Mouse (Mus musculus): ENCODE results near the gene Vcam1. TPM values are rescaled to one million over a fixed set of nuclear protein-coding genes. Genes with fewer than 3 reads are reported as not detected.

Gene Vcam1
- polyA plus RNA-seq, 1 experiment: 31.3 TPM

DNA sequence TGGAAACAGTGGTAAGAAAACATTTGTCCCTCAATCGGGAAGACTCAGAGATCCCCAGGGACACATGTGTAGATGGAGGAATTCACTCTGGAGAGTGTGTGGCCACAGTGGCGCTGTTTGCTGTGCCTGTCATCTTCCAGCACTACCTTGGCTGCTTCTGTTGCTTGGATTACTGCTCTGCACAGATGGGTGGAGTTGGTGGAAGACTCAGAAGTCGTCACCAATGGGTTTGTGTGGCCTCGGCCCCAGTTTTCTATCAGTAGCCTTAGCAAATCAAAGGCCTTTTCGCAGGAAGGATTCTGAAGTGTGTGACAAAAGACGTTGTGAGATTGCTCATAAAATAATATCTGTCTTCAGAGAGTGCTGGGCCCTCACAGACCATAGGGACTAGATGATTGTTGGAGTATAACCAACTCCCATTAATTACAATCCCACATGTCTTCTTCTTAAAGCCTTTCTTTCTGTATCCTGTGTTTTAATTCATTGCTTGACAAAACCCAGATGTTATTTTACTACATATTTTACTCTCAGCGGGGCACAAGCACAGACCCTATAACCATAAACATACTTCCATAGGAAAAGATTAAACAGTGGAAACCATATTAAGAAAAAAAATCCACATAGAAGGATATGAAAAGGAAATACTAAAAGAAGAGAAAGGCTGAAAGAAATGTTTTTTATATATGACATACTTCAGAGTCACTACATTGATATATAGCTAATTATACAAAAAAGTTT is 48.4 kb downstream of the Vcam1 start:
- WGBS: 92% methylated on average over 7 of the region's 7 CpGs
- no peaks in the 10 kb centered on the region for H3K4me1 ChIP-seq (replicated peaks; ENCODE audit: control insufficient read depth, insufficient read depth, low read length)
- TF ChIP-seq CTCF (IDR thresholded peaks at IDR 0.05; ENCODE audit: borderline replicate concordance, control insufficient read depth, extremely low read depth, insufficient read depth, low read length, poor library complexity) (no peak), POLR2A (IDR thresholded peaks at IDR 0.05; ENCODE audit: control insufficient read depth, extremely low read depth, insufficient read depth, low read length, poor library complexity) (no peak)
- H3K27me3 ChIP-seq (ENCODE audit: control insufficient read depth, insufficient read depth, low read length): no peaks in the 10 kb centered on the region
- no peak overlapping the region for H3K27ac ChIP-seq (ENCODE audit: control insufficient read depth, insufficient read depth, low read length)
- no peak overlapping the region for H3K4me3 ChIP-seq (ENCODE audit: control insufficient read depth, insufficient read depth, low read length)
- no peak for DNase-seq
- no peaks in the 10 kb centered on the region for H3K36me3 ChIP-seq (ENCODE audit: control insufficient read depth, insufficient read depth, low read length)

DNA sequence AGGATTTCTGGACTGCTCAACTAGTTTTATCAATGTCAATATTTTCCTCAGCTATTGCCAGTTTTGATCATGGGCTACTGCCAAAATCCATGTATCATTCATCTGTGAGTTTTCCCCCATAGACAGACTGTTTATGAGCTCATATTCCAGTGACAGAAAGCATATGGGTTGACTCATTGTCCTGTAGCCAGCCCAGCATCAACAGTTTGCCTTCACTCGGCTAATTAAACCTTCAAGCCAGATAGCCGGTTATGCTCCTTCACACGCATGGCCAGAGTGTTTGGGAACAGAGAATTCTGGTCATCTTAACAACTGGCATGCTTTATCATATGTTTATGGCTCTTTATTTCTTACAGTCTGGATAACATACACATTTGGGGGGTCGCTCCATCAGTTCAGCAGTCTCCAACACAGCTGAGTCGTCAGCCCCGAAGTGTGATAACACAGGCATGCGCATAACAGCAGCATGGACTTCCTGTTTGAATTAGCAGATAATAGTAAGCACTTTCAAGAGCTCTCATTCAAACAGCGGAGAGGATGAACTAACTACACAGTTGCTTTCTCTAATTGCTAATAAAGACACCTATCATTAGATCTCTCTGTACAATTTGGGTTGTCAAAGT is 49.2 kb downstream of the Vcam1 start:
- no peaks in the 10 kb centered on the region for H3K27me3 ChIP-seq (ENCODE audit: control insufficient read depth, insufficient read depth, low read length)
- no peak overlapping the region for H3K27ac ChIP-seq (ENCODE audit: control insufficient read depth, insufficient read depth, low read length)
- TF ChIP-seq POLR2A (IDR thresholded peaks at IDR 0.05; ENCODE audit: control insufficient read depth, extremely low read depth, insufficient read depth, low read length, poor library complexity) (no peak), CTCF (IDR thresholded peaks at IDR 0.05; ENCODE audit: borderline replicate concordance, control insufficient read depth, extremely low read depth, insufficient read depth, low read length, poor library complexity) (no peak)
- no peaks in the 10 kb centered on the region for H3K4me1 ChIP-seq (replicated peaks; ENCODE audit: control insufficient read depth, insufficient read depth, low read length)
- WGBS: 86% methylated on average over 8 of the region's 8 CpGs
- no peak for DNase-seq
- no peaks in the 10 kb centered on the region for H3K36me3 ChIP-seq (ENCODE audit: control insufficient read depth, insufficient read depth, low read length)
- H3K4me3 ChIP-seq (ENCODE audit: control insufficient read depth, insufficient read depth, low read length): no peak overlapping the region

DNA sequence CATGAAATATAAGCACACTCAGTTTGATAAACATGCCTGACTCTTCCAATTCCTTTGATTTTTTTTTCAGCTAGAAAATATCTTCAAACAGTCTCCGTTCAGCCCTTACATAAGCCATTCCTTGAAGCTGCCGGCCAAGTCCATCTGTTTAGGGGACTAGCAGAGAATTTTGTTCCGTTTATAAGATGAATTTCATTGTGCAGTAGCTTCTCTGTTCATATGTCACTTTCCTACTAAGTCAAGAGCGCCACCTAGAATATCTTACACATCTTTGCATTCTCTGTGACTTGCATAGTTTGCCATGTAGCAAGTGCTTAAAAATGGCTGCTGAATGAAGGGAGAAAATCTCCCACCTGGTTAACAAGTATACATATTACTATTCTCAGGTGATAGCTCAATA is 51.0 kb downstream of the Vcam1 start:
- 85% methylated on average over 4 of the region's 4 CpGs for WGBS

DNA sequence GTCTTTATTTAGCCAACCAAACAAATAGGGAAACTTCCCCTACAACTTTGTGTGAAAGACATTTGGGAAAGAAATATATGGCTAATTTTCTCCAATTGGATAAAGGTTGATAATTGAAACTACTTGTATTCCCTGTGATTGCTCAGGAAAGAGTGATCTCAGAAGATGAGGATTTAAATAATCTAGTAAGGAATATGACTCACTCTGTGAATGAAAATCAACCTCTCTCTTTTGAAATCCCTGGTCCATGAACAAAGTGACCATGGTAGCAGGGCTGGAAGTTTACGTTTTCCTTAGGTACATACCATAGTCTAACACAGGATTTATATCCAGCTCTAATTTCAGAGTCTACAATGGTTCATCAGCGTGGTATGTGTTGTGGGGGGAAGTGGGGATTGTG is 52.7 kb downstream of the Vcam1 start:
- 81% methylated on average over 2 of the region's 2 CpGs for WGBS
- TF ChIP-seq CTCF (IDR thresholded peaks at IDR 0.05; ENCODE audit: borderline replicate concordance, control insufficient read depth, extremely low read depth, insufficient read depth, low read length, poor library complexity) (no peak), POLR2A (IDR thresholded peaks at IDR 0.05; ENCODE audit: control insufficient read depth, extremely low read depth, insufficient read depth, low read length, poor library complexity) (no peak)
- DNase-seq: no peak

More for the DNA sequence above, 51.0 kb downstream of the Vcam1 start:
- H3K4me1 ChIP-seq (replicated peaks; ENCODE audit: control insufficient read depth, insufficient read depth, low read length): no peaks in the 10 kb centered on the region
- H3K27me3 ChIP-seq (ENCODE audit: control insufficient read depth, insufficient read depth, low read length): no peaks in the 10 kb centered on the region
- H3K36me3 ChIP-seq (ENCODE audit: control insufficient read depth, insufficient read depth, low read length): no peaks in the 10 kb centered on the region
- TF ChIP-seq POLR2A (IDR thresholded peaks at IDR 0.05; ENCODE audit: control insufficient read depth, extremely low read depth, insufficient read depth, low read length, poor library complexity): no peak
- no peak for TF ChIP-seq CTCF (IDR thresholded peaks at IDR 0.05; ENCODE audit: borderline replicate concordance, control insufficient read depth, extremely low read depth, insufficient read depth, low read length, poor library complexity)
- no peak overlapping the region for H3K27ac ChIP-seq (ENCODE audit: control insufficient read depth, insufficient read depth, low read length)
- DNase-seq: no peak
- no peak overlapping the region for H3K4me3 ChIP-seq (ENCODE audit: control insufficient read depth, insufficient read depth, low read length)

DNA sequence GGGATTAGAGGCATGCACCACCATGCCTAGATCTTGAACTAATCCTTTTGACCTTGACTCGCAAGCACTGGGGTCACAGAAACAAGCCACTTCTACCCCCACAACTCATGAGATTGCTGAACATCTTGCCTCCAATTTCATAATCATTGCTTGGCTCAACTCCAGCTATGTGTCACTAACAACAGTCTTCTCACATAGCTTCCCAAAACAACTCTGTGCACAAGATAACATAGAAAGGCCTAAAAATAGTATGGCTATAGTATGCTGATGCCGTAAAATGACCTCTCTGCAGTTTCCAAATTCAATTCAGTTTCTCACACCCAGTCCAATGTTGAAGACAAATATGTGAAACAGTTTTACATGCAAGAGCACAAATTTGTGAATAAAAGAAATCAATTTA is 56.9 kb downstream of the Vcam1 start:
- Histone ChIP-seq H3K27ac (ENCODE audit: control insufficient read depth, insufficient read depth, low read length) (no peak overlapping the region), H3K4me3 (ENCODE audit: control insufficient read depth, insufficient read depth, low read length) (no peak overlapping the region), H3K4me1 (replicated peaks; ENCODE audit: control insufficient read depth, insufficient read depth, low read length) (no peaks in the 10 kb centered on the region), H3K27me3 (ENCODE audit: control insufficient read depth, insufficient read depth, low read length) (no peaks in the 10 kb centered on the region), H3K36me3 (ENCODE audit: control insufficient read depth, insufficient read depth, low read length) (no peaks in the 10 kb centered on the region)
- no peak for DNase-seq
- TF ChIP-seq POLR2A (IDR thresholded peaks at IDR 0.05; ENCODE audit: control insufficient read depth, extremely low read depth, insufficient read depth, low read length, poor library complexity) (no peak), CTCF (IDR thresholded peaks at IDR 0.05; ENCODE audit: borderline replicate concordance, control insufficient read depth, extremely low read depth, insufficient read depth, low read length, poor library complexity) (no peak)
- 96% methylated on average over 2 of the region's 2 CpGs for WGBS

More for the DNA sequence above, 52.7 kb downstream of the Vcam1 start:
- Histone ChIP-seq H3K36me3 (ENCODE audit: control insufficient read depth, insufficient read depth, low read length) (no peaks in the 10 kb centered on the region), H3K27me3 (ENCODE audit: control insufficient read depth, insufficient read depth, low read length) (no peaks in the 10 kb centered on the region), H3K4me1 (replicated peaks; ENCODE audit: control insufficient read depth, insufficient read depth, low read length) (no peaks in the 10 kb centered on the region), H3K4me3 (ENCODE audit: control insufficient read depth, insufficient read depth, low read length) (no peak overlapping the region), H3K27ac (ENCODE audit: control insufficient read depth, insufficient read depth, low read length) (no peak overlapping the region)

DNA sequence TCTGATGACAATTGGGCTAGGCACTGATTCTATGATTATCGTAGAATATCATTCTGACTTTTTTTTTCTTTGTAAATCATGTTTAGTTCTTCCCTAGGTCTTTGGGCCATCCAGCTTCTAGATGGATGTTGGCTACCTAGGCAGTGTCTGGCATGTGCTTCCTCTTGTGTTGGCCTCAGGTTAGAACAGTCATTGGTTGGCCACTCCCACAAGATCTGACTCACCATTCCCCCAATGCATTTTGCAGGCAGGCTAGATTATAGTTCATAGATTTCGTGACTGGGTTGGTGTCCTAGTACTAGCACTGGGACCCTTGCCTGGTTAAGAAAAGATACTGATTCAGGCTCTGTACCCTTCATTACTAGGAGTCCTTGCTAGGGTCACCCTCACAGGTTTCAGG is 67.3 kb downstream of the Vcam1 start:
- no peak for DNase-seq
- no peaks in the 10 kb centered on the region for H3K4me1 ChIP-seq (replicated peaks; ENCODE audit: control insufficient read depth, insufficient read depth, low read length)
- TF ChIP-seq POLR2A (IDR thresholded peaks at IDR 0.05; ENCODE audit: control insufficient read depth, extremely low read depth, insufficient read depth, low read length, poor library complexity): no peak
- no peak for TF ChIP-seq CTCF (IDR thresholded peaks at IDR 0.05; ENCODE audit: borderline replicate concordance, control insufficient read depth, extremely low read depth, insufficient read depth, low read length, poor library complexity)
- 88% methylated on average over 2 of the region's 2 CpGs for WGBS
- H3K4me3 ChIP-seq (ENCODE audit: control insufficient read depth, insufficient read depth, low read length): no peak overlapping the region
- H3K36me3 ChIP-seq (ENCODE audit: control insufficient read depth, insufficient read depth, low read length): no peaks in the 10 kb centered on the region
- no peak overlapping the region for H3K27ac ChIP-seq (ENCODE audit: control insufficient read depth, insufficient read depth, low read length)
- no peaks in the 10 kb centered on the region for H3K27me3 ChIP-seq (ENCODE audit: control insufficient read depth, insufficient read depth, low read length)
